Mouse (Mus musculus) ES-Bruce4 (cell line): Measurements from ENCODE around the gene Ttc9c.

ENCODE experiments used
- CTCF ChIP-seq: IDR thresholded peaks from one replicate; pipeline ENCODE4 v1.8.1; 2011; ENCODE audit warnings: low read depth, low read length
- EP300 ChIP-seq: IDR thresholded peaks from 2 replicates; pipeline ENCODE4 v1.6.1; 2011; ENCODE audit warnings: low read depth, low read length; ENCODE audit not compliant: insufficient read depth
- POLR2A ChIP-seq: IDR thresholded peaks from one replicate; pipeline ENCODE4 v1.8.1; 2011; ENCODE audit warnings: low read length; ENCODE audit not compliant: insufficient read depth

DNA sequence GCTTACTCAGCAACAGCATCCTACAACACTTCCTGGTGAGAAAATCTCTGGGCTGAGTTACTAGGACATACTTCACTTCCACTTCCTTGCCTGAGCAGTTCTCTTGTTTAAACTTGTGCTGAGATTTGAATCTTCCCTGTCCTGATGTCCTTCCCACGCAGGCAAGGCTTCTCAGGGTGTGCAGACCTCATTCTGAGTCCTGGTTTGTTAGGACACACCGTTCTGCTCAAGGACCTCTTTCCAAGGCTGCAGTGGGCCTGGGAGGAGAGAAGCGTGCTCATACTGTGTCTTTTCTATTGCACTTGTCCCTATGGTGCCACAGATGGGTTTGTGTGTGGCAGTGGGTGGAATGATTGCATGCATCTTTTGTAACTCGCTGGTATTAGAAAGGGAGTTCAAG, 13.8 kb upstream of the Ttc9c start:
- TF ChIP-seq CTCF (no peak), POLR2A (no peak), EP300 (no peak)
